Mouse (Mus musculus) cerebellum, postnatal 25 days (tissue): ENCODE measurements at regions not wholly inside any gene's neighbourhood (a gene's known extent, or its start where the extent isn't known, plus 50 kb on each side); places are given as distances from the start of the nearest gene placed in this dataset.
"Not testable (repeated sequence)": the region's sequence is repeated elsewhere in the genome, so short reads cannot be mapped to it uniquely, and the experiment has no call there.

Experiments
- DNase-seq, 2 experiments: peaks; one replicate each; pipeline ENCODE4 v3.0.0; 2021; ENCODE audit warnings: mixed read lengths in 2 of 2

DNA sequence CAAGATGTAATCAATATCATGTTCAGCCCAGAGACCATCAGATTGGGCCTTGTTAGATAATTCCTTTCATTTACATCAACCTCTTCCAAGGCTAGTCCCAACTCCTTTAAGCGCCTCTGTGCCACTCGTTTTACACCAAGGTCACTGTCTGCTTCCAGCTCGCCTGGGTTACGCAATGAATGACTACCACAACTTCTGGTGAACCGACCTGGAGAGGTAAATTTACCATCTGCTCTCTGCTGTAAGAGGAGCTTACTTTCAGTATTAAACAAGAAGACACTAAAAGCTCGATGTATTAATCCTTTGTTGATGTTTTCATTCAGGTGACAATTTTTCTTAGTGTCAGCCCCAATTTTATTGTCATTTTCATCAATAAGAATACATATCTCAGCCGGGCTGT is 51.7 kb upstream of the Fam174b start:
- no peak for DNase-seq

DNA sequence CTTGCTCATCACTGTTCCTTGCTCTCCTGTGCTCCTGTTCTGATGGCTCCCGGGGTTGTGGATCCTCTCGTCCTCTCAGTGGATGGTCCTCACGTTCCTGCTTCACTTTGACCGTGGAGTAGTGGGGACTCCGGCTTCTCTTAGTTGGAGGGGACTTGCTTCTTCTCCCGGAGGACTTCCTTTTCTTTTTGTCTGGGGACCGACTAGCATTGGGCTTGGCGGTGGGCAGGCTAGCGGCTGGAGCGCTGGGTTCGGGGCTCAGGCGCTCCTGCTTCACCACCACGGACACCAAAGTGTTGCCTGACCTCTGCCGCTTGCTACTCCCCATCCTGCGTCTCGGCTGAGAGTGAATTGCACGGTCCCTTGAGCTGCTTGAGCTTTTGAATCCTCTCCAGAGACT is 53.9 kb upstream of the Fam174b start:
- not testable (repeated sequence) for DNase-seq

DNA sequence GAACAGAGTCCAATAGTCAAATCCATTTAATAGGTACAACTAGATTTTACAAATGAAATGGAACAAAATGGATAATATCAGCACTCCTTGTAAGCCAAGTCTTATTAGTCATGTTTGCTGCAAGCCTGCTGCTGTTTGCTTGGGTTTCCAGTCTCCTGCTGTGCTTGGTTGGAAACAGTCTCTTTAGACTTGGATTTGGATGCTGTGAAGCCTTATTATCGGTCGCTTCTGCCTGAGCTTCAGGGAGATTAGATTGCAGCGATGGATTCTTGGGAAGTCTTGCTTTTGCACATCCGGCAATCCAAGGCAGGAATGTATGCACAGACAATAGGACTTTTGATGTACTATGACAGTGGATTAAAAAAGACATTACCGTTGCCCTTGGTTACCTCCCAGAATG is 57.3 kb upstream of the Fam174b start:
- DNase-seq, result no peak

DNA sequence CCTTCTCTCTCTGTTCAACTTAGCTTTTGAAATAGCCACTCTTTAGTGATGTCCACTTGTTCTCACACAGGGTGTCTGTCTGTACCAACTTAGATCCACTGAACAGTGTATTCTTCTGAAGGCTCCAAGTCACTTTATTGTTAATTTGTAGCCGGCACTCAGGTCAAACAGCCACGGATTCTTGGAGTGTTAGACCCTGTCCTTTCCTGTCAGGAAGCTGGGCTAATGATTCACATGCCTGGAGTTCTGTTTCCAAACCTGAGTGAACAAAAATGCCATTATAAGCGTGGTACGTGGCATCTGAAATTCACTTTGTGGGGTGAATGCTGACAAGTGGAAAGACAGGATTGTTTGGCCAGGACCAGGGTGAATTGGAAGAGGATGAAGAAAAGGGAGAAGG is 69.5 kb upstream of the Fam174b start:
- DNase-seq, result no peak

DNA sequence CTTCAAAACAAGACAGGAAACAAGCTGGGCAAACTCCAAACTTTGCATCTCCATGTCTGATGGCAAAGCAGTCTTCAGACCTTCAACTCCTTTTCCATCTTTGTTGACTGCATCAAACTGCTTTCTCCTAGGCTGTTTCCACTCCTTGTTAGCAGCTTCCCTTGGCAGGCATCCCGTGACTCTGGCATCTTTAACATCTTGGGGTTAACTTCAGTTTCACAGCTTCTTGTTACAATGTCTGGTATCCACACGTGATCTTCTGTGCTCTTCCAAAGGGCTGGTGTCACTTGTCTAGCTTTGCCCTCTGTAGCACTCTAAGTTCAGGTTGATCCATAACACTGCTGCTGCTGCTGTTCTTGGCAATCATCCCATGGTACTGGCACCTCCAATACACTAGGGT is 71.3 kb upstream of the Fam174b start:
- DNase-seq, result no peak

DNA sequence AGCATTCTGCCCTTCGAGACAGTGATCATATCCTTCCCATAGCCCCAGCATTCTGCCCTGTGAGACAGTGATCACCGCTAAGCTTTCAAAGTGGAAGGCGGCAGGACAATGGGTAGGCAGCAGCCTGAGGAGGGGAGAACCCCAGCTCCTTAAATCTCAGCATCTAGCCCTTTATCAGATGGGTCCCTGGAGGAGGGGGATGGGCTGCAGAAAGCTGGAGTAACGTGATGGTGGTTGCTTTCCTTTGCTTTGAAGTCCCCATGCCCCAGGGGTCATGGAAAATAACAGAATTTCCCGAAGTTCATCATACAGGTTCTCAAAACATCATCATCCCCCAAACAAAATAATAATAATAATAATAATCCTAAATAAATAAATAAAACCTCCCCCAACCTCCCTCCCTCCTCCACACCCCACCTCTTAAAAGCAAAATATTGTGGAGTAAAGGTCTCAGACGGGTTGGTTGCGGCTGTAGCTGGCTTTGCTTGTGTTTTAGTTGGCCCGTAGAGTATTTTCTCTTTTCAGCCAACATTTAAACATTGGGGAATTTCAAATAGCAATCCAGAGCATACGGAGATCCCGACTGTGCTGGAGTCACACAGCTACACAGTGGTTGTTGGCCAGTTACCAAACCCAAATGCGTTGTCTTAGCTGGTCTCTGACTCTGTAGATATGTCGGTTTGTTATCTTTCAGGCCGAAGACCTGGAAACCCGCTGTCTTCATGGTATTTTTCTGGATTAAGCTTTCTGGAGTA is 73.0 kb upstream of the Fam174b start:
- no peak for DNase-seq

DNA sequence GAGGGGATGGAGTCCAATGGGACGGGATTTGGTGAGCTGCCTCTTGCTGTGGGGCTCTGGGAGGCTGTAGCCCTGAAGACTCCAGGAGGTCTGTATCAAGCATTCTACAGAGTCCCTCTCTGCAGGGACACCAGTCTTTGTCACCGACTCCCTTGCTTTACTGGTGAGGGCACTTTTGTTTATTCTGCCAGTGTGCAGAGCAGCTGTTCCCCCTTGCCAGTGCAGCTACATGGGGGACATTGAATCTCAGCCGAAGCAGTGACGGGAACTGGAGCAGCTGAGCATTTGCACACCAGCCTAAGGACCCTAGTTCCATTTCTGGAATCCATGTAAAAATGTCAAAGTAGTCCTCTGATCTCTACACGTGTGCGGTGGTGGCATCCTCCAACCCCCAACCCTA is 75.1 kb upstream of the Fam174b start:
- DNase-seq, result no peak

DNA sequence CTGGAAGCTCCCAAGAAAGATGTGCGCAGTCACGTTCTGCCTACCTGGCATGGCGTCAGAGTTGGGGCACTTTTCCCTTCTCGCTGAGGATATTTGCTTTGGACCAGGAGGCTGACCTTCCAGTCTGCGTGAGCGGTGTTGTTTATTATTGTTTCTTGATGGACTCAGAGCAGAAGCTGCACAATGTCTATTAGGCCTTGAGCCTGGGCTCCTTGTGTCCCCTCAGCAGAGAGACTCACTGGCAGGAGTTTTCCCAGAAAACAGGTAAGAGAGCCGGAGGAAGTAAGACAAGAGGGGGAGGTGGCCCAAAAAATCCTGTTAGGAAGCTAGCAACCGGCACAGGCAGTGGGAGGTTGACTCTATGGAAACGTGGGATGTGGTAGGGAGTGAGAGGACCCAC is 77.6 kb upstream of the Fam174b start:
- no peak for DNase-seq

DNA sequence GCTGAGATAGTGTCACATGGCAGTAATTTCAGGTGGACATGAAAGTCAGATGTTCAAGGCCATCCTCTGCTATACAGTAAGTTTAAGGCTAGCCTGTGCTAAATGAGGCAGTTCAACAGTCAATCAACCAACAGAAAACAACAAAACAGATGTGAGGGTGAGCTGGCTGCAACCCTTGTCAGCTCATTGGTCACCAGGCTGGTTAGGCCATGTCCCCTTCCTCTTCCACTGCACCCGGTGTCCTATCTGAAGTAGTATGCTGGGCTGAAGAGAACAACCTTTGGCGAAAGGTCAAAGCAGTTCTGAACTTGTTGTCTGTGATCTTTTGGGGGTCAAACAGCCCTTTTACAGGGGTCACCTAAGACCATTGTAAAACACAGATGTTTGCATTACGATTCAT is 78.2 kb upstream of the Fam174b start:
- no peak for DNase-seq

DNA sequence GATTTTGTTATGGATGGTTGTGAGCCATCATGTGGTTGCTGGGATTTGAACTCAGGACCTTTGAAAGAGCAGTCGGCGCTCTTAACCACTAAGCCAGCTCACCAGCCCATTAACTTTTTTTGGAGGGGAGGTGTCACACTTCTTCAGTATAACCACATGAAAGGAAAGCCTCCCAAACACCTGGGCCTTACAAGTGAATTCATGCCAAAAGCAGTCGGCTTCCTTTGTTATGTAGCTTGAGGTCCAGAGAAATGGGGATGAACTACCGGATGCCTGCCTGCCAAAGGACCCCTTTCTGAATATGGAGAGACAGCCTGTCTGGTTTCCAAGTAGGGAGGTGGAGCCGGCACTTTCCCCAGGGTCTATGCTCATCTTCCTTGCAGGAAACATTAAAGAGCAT is 80.6 kb upstream of the Fam174b start:
- DNase-seq, result no peak

DNA sequence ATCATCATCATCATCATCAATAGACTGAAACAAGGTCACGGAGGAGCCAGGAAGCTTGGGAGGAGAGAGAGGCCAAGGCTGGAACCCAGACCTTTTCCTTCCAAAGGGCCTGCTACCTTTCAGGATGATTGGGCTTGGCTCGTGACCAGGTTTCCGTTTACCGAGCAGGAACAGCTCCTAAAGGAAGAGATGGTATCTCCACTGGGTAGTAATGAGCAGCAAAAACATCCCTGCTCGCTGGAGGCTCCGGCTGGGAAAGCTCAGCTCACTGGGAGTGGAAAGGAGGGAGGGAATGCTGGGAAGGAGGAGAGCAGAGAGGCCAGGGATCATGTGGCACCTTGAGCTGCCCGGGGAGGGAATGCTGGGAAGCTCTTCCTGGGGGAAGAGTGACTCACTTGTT is 82.8 kb upstream of the Fam174b start:
- DNase-seq, result peak in 1 of 2 experiments; percentile 15

DNA sequence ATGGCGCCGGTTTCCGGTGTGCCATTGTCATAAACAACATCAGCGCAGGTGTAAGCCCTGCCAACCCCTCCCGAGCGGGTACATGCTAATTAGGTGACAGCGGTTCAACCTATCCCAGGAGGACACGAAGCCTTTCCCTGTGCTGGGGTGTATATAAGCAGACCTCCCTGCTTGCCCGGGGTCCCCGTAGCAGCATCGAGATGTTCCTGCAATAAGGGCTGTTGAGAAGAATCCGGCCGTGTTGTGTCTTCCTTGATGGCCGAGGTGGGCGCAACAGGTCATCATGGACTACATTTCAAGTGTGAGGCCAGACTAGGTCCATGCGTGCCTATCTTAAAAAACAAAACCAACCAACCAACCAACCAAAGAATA is 83.7 kb upstream of the Fam174b start:
- not testable (repeated sequence) for DNase-seq

DNA sequence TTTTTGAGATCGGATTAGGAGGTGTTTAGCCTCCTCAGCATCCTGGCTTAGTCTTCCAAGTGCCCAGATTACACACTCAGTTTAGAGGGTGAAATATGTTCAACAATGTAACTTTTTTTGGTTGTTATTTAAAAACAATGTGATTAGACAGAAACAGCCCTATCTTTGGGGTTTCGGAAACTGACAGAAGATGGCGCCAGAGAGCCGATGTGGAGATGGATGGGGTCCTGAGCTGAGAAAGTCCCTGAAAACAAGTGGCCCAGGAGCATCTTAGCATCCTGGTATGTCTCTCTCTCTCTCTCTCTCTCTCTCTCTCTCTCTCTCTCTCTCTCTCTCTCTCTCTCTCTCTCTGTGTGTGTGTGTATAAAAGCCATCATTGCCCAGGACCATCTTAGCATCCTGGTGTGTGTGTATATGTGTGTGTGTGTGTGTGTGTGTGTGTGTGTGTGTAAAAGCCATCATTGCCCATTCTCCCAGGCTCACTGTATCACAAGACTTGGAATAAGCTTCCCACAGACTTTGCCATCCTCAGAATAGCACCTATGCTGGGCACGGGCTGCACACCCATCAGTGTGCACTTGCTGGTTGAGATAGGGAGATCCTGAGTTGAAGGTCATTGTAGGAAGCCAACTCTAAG is 84.2 kb upstream of the Fam174b start:
- DNase-seq, result peak; percentile 58 to 77

DNA sequence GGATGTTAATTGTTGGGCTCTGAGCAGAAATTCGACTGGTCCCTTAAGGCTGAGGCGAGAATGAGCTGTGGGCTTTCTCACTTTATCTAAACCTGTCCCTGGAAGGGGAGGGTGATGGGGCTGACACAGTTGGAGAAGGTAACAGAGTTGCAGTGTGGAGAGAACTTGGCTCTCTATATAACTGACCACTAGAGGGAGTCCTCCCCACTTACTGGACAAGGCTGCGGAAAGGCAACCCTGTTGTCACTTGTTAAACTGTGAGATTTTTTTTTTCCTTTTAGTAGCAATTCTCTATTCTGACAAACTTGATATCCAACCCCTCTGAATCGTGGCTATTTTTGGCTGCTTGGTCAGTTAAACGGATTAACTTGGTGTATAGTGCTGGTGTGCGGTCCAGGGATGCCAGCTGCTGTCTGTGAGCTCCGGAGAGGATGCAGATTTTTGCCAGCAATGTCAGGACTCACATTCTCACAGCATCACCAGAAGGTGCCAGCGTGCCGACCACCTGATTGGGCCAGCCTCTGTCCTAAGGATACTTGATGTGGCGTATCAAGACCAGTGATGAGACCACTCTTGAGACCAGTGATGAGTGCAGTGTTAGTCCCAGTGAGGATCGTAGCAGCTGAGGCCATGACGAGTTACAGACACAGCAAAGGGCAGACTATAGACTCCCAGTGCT is 85.8 kb upstream of the Fam174b start:
- DNase-seq, result peak; percentile 46 to 66

DNA sequence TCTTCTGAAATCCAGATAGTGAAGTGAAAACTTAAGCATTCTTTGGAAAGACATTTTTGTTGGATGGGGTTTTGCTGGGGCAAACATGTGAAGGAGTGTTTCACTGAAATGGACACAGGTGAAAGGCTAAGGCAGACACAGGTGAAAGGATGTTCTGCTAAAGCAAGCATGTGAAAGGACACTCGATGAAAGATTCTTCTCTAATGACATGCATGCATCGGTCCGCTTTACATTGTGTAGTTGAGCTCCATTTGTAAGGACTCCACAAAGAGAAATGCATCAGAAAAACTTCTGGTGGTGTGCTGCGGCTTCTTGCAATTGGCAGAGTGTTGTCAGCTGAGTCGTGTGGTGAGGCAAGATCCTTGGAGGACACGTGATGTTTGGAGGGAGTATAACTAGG is 89.2 kb upstream of the Fam174b start:
- DNase-seq, result no peak

DNA sequence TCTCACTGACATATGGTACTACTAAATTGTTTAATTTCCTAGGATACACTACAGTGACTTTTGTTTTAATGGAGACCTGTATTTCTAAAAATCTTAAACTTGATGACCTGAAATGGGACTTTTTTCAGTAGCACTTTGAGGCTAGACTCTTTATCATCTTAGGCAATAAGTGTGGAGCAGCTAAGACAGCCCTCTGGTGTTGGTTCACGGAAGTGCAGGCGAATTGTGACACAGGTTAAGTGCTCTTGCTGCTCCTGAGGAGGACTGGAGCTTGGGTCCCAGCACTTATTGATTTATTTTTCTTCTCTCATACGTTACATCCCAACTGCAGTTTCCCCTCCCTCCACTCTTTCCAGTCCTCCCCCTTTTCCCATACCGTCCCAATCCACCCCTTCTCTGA is 92.1 kb upstream of the Fam174b start:
- DNase-seq, result peak; percentile 82 to 89

DNA sequence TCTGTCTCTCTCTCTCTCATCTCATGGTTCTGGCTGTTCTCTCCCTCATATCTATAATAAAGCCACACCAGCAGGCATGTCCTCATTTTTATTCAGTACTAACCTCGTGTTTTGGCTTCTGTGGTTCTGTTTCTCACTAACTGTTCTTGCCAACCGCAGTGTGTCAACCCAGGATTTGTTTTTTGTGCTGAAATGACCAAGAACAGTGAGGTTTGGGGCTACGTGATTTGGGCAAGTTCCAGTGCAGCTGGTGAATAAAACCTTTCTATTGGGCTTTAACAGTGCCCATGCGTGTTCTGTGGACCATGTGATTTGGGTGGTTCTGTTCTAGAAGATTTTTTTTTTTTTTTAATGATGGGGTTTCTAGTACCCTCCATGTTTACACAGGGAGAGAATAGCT is 93.0 kb upstream of the Fam174b start:
- DNase-seq, result no peak

DNA sequence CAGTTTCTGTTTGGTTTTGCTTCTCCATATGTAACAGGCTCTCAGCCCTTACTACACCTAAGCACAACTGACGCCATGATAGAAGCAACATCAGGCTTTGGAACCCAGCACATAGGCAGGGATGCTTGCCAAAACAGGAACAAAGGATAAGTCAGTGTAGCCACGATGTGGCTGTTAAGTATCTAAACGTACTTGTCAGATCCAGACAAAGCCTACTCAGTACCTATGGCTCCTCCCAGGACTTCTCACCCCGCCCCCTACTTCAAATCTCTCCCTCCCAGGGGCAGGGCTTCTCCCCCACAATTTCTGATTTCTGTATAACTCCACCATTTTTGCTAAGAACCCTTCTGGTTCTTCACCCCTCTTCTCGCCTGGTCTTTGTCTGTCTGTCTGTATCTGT is 93.4 kb upstream of the Fam174b start:
- DNase-seq, result no peak

DNA sequence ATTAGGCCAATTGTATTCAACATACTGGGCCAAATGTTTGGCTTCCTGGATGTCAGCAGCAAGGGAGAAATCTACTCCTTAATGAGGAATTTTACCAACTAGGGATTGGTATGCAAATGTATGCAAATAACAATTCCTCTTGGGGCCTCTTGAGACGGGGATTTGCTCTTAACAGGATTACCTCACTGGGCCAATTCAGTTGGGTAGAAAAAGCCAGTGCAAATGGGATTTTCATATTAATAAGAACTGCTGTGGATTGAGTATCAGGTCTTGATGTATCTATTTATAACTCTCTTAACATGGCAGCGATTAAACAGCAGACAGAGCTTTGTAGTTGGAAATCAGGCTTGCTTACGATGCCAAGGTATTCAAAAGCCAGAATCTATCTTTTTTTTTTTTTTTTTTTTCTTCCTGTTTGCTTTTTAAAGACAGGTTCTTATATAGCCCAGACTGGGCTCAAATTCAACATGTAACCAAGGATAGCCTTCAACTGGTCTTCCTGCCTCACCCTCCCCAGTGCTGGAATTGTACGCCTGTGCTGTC is 95.7 kb upstream of the Fam174b start:
- DNase-seq, result no peak

DNA sequence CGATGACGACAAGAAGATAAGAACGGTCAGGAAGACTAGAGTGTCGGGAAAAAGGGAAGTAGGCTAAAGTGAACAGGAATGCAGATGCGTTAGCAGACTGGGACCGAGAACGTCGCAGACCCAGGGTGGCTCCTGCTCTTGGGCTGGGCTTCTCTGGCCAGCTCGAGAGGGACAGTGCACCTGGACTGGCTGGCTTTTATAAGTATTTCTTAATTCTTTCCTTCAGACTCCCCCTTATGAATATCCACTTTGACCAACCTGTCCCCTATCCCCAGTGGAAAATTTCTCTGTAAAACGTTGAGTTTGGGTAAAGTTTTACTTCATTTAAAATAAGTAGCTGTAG is 96.1 kb upstream of the Fam174b start:
- no peak for DNase-seq

DNA sequence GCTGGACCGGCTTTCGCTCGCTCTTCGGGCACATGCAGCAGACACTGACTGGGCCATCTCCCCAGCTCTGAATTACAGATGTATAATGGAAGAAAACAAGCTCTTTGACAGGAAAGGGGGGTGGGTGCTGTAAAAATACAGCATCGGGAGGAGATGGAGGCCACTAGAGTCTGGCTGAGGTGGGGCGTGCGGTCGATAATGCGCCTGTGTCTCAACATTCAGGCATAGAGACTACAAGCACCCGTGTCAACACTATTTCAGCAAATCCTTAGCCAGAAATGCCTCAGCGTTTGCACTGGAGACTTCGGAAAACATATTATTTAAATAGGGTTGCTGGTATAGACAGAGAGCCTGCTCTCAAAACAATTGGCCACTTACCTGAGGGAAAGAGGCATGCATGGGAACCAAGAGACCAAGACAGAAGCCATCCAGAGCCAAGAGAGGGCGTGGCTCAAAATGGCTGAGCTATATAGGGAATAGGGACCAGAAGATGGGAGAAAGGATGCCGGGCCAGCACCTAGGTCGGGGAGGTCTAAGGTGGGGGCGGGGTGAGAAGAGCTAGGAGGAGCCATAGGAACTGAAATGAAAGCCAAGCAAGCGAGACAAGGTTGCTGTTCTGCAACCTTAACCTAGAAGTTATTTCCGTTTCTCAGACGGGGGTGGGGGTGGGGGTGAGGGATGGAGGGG is 96.7 kb upstream of the Fam174b start:
- no peak for DNase-seq

DNA sequence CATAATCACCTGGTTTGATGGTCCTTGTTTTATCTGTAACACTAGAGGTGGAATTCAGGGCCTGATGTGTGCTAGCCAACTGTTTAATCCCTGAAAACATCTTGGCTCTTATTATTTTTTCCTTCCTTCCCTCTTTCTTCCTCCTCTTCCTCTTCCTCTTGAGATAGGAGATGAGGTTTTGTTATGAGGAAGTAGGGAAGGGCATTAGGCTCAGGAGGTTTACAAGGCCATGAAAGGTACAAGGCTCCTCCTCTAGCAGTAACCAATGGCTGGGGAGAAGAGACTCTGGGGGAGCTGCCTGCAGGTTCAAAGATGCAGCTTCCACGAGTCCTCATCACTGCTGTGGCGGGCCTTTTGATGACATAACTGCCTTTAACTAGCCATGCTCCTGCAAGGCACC is 98.6 kb upstream of the Chd2 start:
- DNase-seq, result no peak

DNA sequence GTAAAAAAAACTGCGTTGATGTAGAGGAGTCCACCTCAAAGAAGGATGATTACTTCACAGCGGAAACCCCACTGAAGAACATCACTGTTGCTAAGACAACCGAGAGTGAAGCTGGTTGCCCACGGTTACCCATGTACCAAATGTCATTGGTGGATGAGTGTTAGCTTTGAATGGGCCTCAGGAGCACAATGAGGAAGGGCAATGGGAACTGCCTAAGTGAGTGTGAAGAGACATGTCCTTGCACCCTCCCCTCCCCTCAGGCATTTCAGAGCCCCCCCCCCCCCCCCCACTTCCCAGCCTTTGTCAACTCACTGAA is 96.1 kb upstream of the Chd2 start:
- no peak for DNase-seq
